Mouse (Mus musculus): ENCODE results near the gene Wfdc15b.

DNA sequence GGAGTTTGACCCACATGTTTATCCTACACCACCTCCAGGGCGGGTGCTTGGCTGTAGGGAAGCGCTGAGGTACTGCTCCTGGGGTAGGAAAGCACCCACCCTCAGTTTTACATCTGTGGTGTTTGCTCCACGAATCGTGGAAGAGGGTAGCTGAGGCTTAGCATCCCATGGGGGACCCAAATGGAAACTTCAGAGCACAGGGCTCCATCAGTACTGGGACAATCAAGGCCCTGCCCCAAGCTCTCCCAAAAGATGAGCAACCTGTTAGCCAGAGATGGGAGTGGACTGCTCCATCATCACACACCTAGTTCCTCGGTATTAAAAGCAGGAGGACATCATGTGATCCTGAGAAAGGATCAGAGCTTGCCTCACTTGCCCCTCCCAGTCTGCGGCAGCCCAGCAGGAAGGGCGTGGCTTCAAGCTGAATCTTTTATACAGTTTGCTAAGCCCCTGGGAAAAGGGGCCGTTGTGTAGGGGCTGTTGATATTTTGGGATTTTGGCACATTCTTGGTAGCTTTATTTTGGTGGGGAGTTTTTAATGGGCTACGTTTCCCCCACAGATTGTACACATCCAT, 37.2 kb downstream of the Wfdc15b start:
- TF ChIP-seq TAL1 (IDR thresholded peaks at IDR 0.05; ENCODE audit: low read length) (no peak), GATA1 (IDR thresholded peaks at IDR 0.05; ENCODE audit: low read length) (no peak)

Data from erythroblast, embryonic 14.5 days (primary cell).